Mouse (Mus musculus) macrophage (primary cell): ENCODE measurements around the gene Frmd8. TPM values are rescaled to one million over a fixed set of nuclear protein-coding genes. Genes with fewer than 3 reads are reported as not detected.

ENCODE experiments used
- H3K27ac ChIP-seq: fragments of 350-480 bp; formaldehyde crosslinking; 2 replicates; pipeline ENCODE4 v1.9.0; 2021
- H3K36me3 ChIP-seq: fragments of 350-480 bp; formaldehyde crosslinking; 2 replicates; pipeline ENCODE4 v1.9.0; 2021; ENCODE audit errors: inconsistent target
- H3K4me3 ChIP-seq: fragments of 350-480 bp; formaldehyde crosslinking; 2 replicates; pipeline ENCODE4 v1.9.0; 2021; ENCODE audit errors: inconsistent target
- H3K79me2 ChIP-seq: fragments of 350-480 bp; formaldehyde crosslinking; 2 replicates; pipeline ENCODE4 v1.9.0; 2021; ENCODE audit errors: inconsistent target
- WGBS: methylation state at CpG from one replicate; pipeline ENCODE4 v1.1.7; 2026; ENCODE audit warnings: inconsistent platforms; ENCODE audit not compliant: missing documents; 5-methylcytosine and 5-hydroxymethylcytosine counted together
- polyA plus RNA-seq: library from polyadenylated mRNA; stranded (reverse); fragments of 250-400 nt; gene quantifications from 3 replicates; pipeline ENCODE4 v1.2.4, GENCODE M21; 2018; ENCODE audit warnings: inconsistent platforms
- total RNA-seq, 78 experiments: library from RNA; depleted of rRNA; stranded (reverse); fragments of 250-400 nt; gene quantifications; 1 replicate in 9 of 78; 2 replicates in 24 of 78; 3 replicates in 43 of 78; 4 replicates in 2 of 78; pipeline ENCODE4 v1.2.4; 2018; ENCODE audit warnings: inconsistent platforms in 56 of 78

The Frmd8 gene
- total RNA-seq (2018; cell fraction: chromatin; rRNA removed): 10 to 100 TPM in 20 of 26 experiments, 1 to 10 TPM in 6; 4.2 to 72.2 (median 26.5) TPM
- total RNA-seq (2018; cell fraction: cytosol; rRNA removed): 10 to 100 TPM; 14.6 to 30.6 (median 23.5) TPM
- total RNA-seq (2018; cell fraction: nucleus; rRNA removed): 10 to 100 TPM in 25 of 26 experiments, 1 to 10 TPM in 1; 8.8 to 44.5 (median 22.9) TPM
- polyA plus RNA-seq: 8.1 to 26.2 TPM (median 19.8 TPM) in 3 replicates

GRCm38 (mm10) chr19:5874969-5875480, at the start of gene Frmd8:
TSS of gene Frmd8 (minus strand) at chr19:5875274.
- under 1% methylated on average over 35 of the region's 37 CpGs for WGBS
- peaks cover 22% of the 10 kb centered on the region; the same call in 1 of the 2 replicates for H3K36me3 ChIP-seq
- peak within 1 kb of the TSS; percentile 68 for H3K27ac ChIP-seq
- H3K4me3 ChIP-seq: peak within 1 kb of the TSS; percentile 95
- H3K79me2 ChIP-seq: peaks cover 64% of the 10 kb centered on the region

GRCm38 (mm10) chr19:5924713-5925093, 49.6 kb upstream of the Frmd8 start, which contains the start of gene Cdc42ep2:
TSS of gene Cdc42ep2 (minus strand) at chr19:5924816.
- Histone ChIP-seq H3K4me3 (peak within 1 kb of the TSS; percentile 40), H3K79me2 (no peaks in the 10 kb centered on the region), H3K27ac (no peak within 1 kb of the TSS), H3K36me3 (no peaks in the 10 kb centered on the region)
- 0% methylated on average over 18 of the region's 18 CpGs for WGBS

GRCm38 (mm10) chr19:5923990-5924712, 49.1 kb upstream of the Frmd8 start:
- H3K27ac ChIP-seq: no peak overlapping the region
- H3K79me2 ChIP-seq: no peaks in the 10 kb centered on the region
- H3K36me3 ChIP-seq: no peaks in the 10 kb centered on the region
- under 1% methylated on average over 38 of the region's 38 CpGs for WGBS
- peak overlapping the region; percentile 40 for H3K4me3 ChIP-seq

- H3K79me2 ChIP-seq: no peaks in the 10 kb centered on the region
- WGBS: 90% methylated on average over 3 of the region's 3 CpGs
- no peaks in the 10 kb centered on the region for H3K36me3 ChIP-seq
- H3K4me3 ChIP-seq: no peak overlapping the region
- no peak overlapping the region for H3K27ac ChIP-seq
Observed at GRCm38 (mm10) chr19:5922963-5923362, 47.9 kb upstream of the Frmd8 start.

- Histone ChIP-seq H3K79me2 (no peaks in the 10 kb centered on the region), H3K4me3 (no peak overlapping the region), H3K27ac (no peak overlapping the region), H3K36me3 (no peaks in the 10 kb centered on the region)
- WGBS: 85% methylated on average over 15 of the region's 15 CpGs
Observed at GRCm38 (mm10) chr19:5922119-5922942, 47.3 kb upstream of the Frmd8 start.

- no peak overlapping the region for H3K27ac ChIP-seq
- H3K4me3 ChIP-seq: no peak overlapping the region
- no peaks in the 10 kb centered on the region for H3K79me2 ChIP-seq
- H3K36me3 ChIP-seq: no peaks in the 10 kb centered on the region
- 69% methylated on average over 9 of the region's 9 CpGs for WGBS
Observed at GRCm38 (mm10) chr19:5921715-5922114, 46.6 kb upstream of the Frmd8 start.

GRCm38 (mm10) chr19:5913007-5913719, 38.1 kb upstream of the Frmd8 start, which contains the start of gene Dpf2:
TSS of gene Dpf2 (minus strand) at chr19:5913010.
- Histone ChIP-seq H3K4me3 (peak within 1 kb of the TSS; percentile 77), H3K36me3 (no peaks in the 10 kb centered on the region), H3K79me2 (peaks cover 44% of the 10 kb centered on the region), H3K27ac (peak within 1 kb of the TSS; percentile 81)
- WGBS: 0% methylated on average over 11 of the region's 13 CpGs

- Histone ChIP-seq H3K4me3 (peak overlapping the region; percentile 77), H3K79me2 (peaks cover 53% of the 10 kb centered on the region), H3K36me3 (no peaks in the 10 kb centered on the region), H3K27ac (peak overlapping the region; percentile 81)
- under 1% methylated on average over 59 of the region's 59 CpGs for WGBS
Observed at GRCm38 (mm10) chr19:5912103-5913006, 37.3 kb upstream of the Frmd8 start.

GRCm38 (mm10) chr19:5911430-5912102, 36.5 kb upstream of the Frmd8 start:
- Histone ChIP-seq H3K4me3 (peak overlapping the region; percentile 77), H3K79me2 (peaks cover 60% of the 10 kb centered on the region), H3K36me3 (peaks cover 7% of the 10 kb centered on the region; the same call in 1 of the 2 replicates), H3K27ac (peak overlapping the region; percentile 81)
- WGBS: 4% methylated on average over 14 of the region's 14 CpGs

GRCm38 (mm10) chr19:5910221-5910620, 35.1 kb upstream of the Frmd8 start:
- no peak overlapping the region for H3K4me3 ChIP-seq
- no peak overlapping the region for H3K27ac ChIP-seq
- H3K36me3 ChIP-seq: peaks cover 20% of the 10 kb centered on the region
- peaks cover 65% of the 10 kb centered on the region for H3K79me2 ChIP-seq
- 82% methylated on average over 6 of the region's 6 CpGs for whole genome bisulfite sequencing

GRCm38 (mm10) chr19:5907275-5907674, 32.2 kb upstream of the Frmd8 start:
- peaks cover 50% of the 10 kb centered on the region for H3K36me3 ChIP-seq
- 92% methylated on average over 3 of the region's 3 CpGs for WGBS
- H3K79me2 ChIP-seq: peaks cover 62% of the 10 kb centered on the region
- H3K27ac ChIP-seq: no peak overlapping the region
- H3K4me3 ChIP-seq: no peak overlapping the region

GRCm38 (mm10) chr19:5894002-5894678, 19.1 kb upstream of the Frmd8 start, which contains the start of gene Tigd3:
TSS of gene Tigd3 (minus strand) at chr19:5894149.
- Histone ChIP-seq H3K79me2 (no peaks in the 10 kb centered on the region), H3K4me3 (peak within 1 kb of the TSS; percentile 10; the same call in 1 of the 2 replicates), H3K36me3 (peaks cover 16% of the 10 kb centered on the region), H3K27ac (no peak within 1 kb of the TSS)
- WGBS: 2% methylated on average over 36 of the region's 36 CpGs
